Mouse (Mus musculus) bone marrow macrophage, adult 2 months (primary cell): ENCODE measurements around the gene Med1.

Experiments
- CTCF ChIP-seq: IDR thresholded peaks from 2 replicates; pipeline ENCODE4 v1.5.1; 2012; ENCODE audit warnings: low read depth, mild to moderate bottlenecking, low read length, moderate library complexity
- POLR2A ChIP-seq: IDR thresholded peaks from 2 replicates; pipeline ENCODE4 v1.6.1; 2012; ENCODE audit warnings: mild to moderate bottlenecking, low read depth, low read length, borderline replicate concordance

DNA sequence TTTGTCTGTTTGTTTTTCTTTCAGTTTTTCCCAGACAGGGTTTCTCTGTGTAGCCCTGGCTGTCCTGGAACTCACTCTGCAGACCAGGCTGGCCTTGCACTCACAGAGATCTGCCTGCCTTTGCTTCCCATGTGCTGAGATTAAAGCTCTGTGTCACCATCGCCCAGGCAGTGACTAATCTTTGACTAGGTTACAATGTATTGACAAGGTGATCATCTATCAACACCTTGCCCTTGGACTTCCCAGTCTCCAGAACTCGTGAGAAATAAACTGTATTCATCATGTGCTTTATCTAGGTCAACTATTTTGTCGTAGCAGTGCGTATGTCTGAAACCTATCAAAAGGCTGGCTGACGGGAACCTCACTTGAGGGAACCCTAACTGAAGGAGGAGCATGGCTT lies 69.7 kb downstream of the Med1 start:
- TF ChIP-seq CTCF (no peak), POLR2A (no peak)
